Mouse (Mus musculus) liver, adult 2 months (tissue): ENCODE results near the gene Tsnax.

Experiments
- CTCF ChIP-seq: fragments of 200-500 bp; IDR thresholded peaks from 2 replicates; pipeline ENCODE4 v1.5.1; 2011; ENCODE audit warnings: low read depth, low read length, control low read depth
- POLR2A ChIP-seq: fragments of 200-500 bp; IDR thresholded peaks from 2 replicates; pipeline ENCODE4 v1.6.1; 2011; ENCODE audit warnings: low read length, control low read depth; ENCODE audit not compliant: insufficient read depth; ENCODE audit errors: extremely low read depth

DNA sequence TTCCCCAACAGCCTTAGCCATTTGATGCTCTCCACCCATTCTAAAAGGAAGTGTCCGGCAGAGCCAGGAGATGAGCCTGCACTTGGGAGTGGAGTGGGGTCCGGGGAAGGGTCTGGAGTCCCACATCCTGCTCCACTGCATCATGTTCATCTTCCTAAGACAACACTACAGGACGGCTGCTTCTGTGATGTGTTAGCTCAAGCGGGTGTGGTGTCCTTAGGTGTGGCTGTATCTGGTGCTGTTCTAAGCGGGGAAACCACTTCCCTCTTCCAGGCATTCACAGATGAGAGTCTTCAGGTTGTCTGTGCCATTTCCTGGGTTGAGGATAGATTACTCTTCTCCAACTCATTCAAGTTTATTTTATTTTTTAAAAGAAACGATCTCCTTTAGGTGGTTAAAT, 37.0 kb downstream of the Tsnax start:
- TF ChIP-seq CTCF (no peak), POLR2A (no peak)
